Mouse (Mus musculus): Measurements from ENCODE around the gene Dntt. TPM values are rescaled to one million over a fixed set of nuclear protein-coding genes. Genes with fewer than 3 reads are reported as not detected.

Dntt gene
- polyA plus RNA-seq, 1 experiment from 2014 or later, result not detected

- no peak overlapping the region for H3K4me2 ChIP-seq
- no peak overlapping the region for H3K4me3 ChIP-seq (ENCODE audit: low read depth, low read length)
- 50% methylated on average over 4 of the region's 4 CpGs for WGBS
- H3K9ac ChIP-seq (ENCODE audit: low read depth, low read length), result no peak overlapping the region
- no peaks in the 10 kb centered on the region for H3K9me3 ChIP-seq (ENCODE audit: control insufficient read depth, low read length)
- no peaks in the 10 kb centered on the region for H3K4me1 ChIP-seq (replicated peaks; ENCODE audit: control insufficient read depth, insufficient read depth, low read length)
- ATAC-seq (replicated peaks; ENCODE audit: low FRiP score) (no peak), DNase-seq (ENCODE audit: low spot score) (no peak)
- H3K27ac ChIP-seq (ENCODE audit: low read depth, low read length), result no peak overlapping the region
- H3K36me3 ChIP-seq (ENCODE audit: control insufficient read depth, insufficient read depth, low read length), result no peaks in the 10 kb centered on the region
- no peaks in the 10 kb centered on the region for H3K27me3 ChIP-seq (replicated peaks; ENCODE audit: control insufficient read depth, insufficient read depth, low read length)
These were observed 6.9 kb downstream of the Dntt start for GRCm38 (mm10) chr19:41035809-41036551.

- no peaks in the 10 kb centered on the region for H3K4me1 ChIP-seq (replicated peaks; ENCODE audit: control insufficient read depth, insufficient read depth, low read length)
- H3K27ac ChIP-seq (ENCODE audit: low read depth, low read length), result no peak overlapping the region
- WGBS, result 76% methylated on average over 7 of the region's 7 CpGs
- no peaks in the 10 kb centered on the region for H3K27me3 ChIP-seq (replicated peaks; ENCODE audit: control insufficient read depth, insufficient read depth, low read length)
- DNase-seq (ENCODE audit: low spot score), result no peak
- ATAC-seq (replicated peaks; ENCODE audit: low FRiP score), result no peak
- no peak overlapping the region for H3K9ac ChIP-seq (ENCODE audit: low read depth, low read length)
- H3K9me3 ChIP-seq (ENCODE audit: control insufficient read depth, low read length), result no peaks in the 10 kb centered on the region
- H3K36me3 ChIP-seq (ENCODE audit: control insufficient read depth, insufficient read depth, low read length), result no peaks in the 10 kb centered on the region
- no peak overlapping the region for H3K4me2 ChIP-seq
- H3K4me3 ChIP-seq (ENCODE audit: low read depth, low read length), result no peak overlapping the region
These were observed 10.0 kb downstream of the Dntt start for GRCm38 (mm10) chr19:41039110-41039509.

- Histone ChIP-seq H3K36me3 (ENCODE audit: control insufficient read depth, insufficient read depth, low read length) (no peaks in the 10 kb centered on the region), H3K4me1 (replicated peaks; ENCODE audit: control insufficient read depth, insufficient read depth, low read length) (no peaks in the 10 kb centered on the region), H3K4me2 (no peak overlapping the region), H3K9me3 (ENCODE audit: control insufficient read depth, low read length) (no peaks in the 10 kb centered on the region), H3K27me3 (replicated peaks; ENCODE audit: control insufficient read depth, insufficient read depth, low read length) (0 out of 2 replicates have a peak, but pooled peaks cover 2% of the 10 kb centered on the region), H3K27ac (ENCODE audit: low read depth, low read length) (no peak overlapping the region), H3K4me3 (ENCODE audit: low read depth, low read length) (no peak overlapping the region), H3K9ac (ENCODE audit: low read depth, low read length) (no peak overlapping the region)
- DNase-seq (ENCODE audit: low spot score) (no peak), ATAC-seq (replicated peaks; ENCODE audit: low FRiP score) (no peak)
- WGBS, result 40% methylated on average over 10 of the region's 10 CpGs
These were observed 16.2 kb downstream of the Dntt start for GRCm38 (mm10) chr19:41045091-41045770.

- 0 out of 2 replicates have a peak, but pooled peaks cover 2% of the 10 kb centered on the region for H3K27me3 ChIP-seq (replicated peaks; ENCODE audit: control insufficient read depth, insufficient read depth, low read length)
- H3K4me1 ChIP-seq (replicated peaks; ENCODE audit: control insufficient read depth, insufficient read depth, low read length), result no peaks in the 10 kb centered on the region
- DNase-seq (ENCODE audit: low spot score) (no peak), ATAC-seq (replicated peaks; ENCODE audit: low FRiP score) (no peak)
- no peak overlapping the region for H3K27ac ChIP-seq (ENCODE audit: low read depth, low read length)
- H3K9me3 ChIP-seq (ENCODE audit: control insufficient read depth, low read length), result no peaks in the 10 kb centered on the region
- H3K4me2 ChIP-seq, result no peak overlapping the region
- no peaks in the 10 kb centered on the region for H3K36me3 ChIP-seq (ENCODE audit: control insufficient read depth, insufficient read depth, low read length)
- H3K4me3 ChIP-seq (ENCODE audit: low read depth, low read length), result no peak overlapping the region
- 82% methylated on average over 9 of the region's 9 CpGs for WGBS
- no peak overlapping the region for H3K9ac ChIP-seq (ENCODE audit: low read depth, low read length)
These were observed 18.5 kb downstream of the Dntt start for GRCm38 (mm10) chr19:41047437-41048186.

GRCm38 (mm10) chr19:41048187-41048559, 19.1 kb downstream of the Dntt start:
- Histone ChIP-seq H3K36me3 (ENCODE audit: control insufficient read depth, insufficient read depth, low read length) (no peaks in the 10 kb centered on the region), H3K4me2 (no peak overlapping the region), H3K4me3 (ENCODE audit: low read depth, low read length) (no peak overlapping the region), H3K9ac (ENCODE audit: low read depth, low read length) (no peak overlapping the region), H3K27me3 (replicated peaks; ENCODE audit: control insufficient read depth, insufficient read depth, low read length) (0 out of 2 replicates have a peak, but pooled peaks cover 2% of the 10 kb centered on the region), H3K4me1 (replicated peaks; ENCODE audit: control insufficient read depth, insufficient read depth, low read length) (no peaks in the 10 kb centered on the region), H3K9me3 (ENCODE audit: control insufficient read depth, low read length) (no peaks in the 10 kb centered on the region), H3K27ac (ENCODE audit: low read depth, low read length) (no peak overlapping the region)
- 66% methylated on average over 3 of the region's 3 CpGs for WGBS
- no peak for DNase-seq (ENCODE audit: low spot score)
- no peak for ATAC-seq (replicated peaks; ENCODE audit: low FRiP score)

GRCm38 (mm10) chr19:41051714-41052113, 22.6 kb downstream of the Dntt start:
- Histone ChIP-seq H3K4me1 (replicated peaks; ENCODE audit: control insufficient read depth, insufficient read depth, low read length) (no peaks in the 10 kb centered on the region), H3K27ac (ENCODE audit: low read depth, low read length) (no peak overlapping the region), H3K9ac (ENCODE audit: low read depth, low read length) (no peak overlapping the region), H3K4me2 (no peak overlapping the region), H3K27me3 (replicated peaks; ENCODE audit: control insufficient read depth, insufficient read depth, low read length) (no peaks in the 10 kb centered on the region), H3K36me3 (ENCODE audit: control insufficient read depth, insufficient read depth, low read length) (no peaks in the 10 kb centered on the region), H3K9me3 (ENCODE audit: control insufficient read depth, low read length) (no peaks in the 10 kb centered on the region), H3K4me3 (ENCODE audit: low read depth, low read length) (no peak overlapping the region)
- 70% methylated on average over 1 of the region's 1 CpGs for WGBS
- no peak for DNase-seq (ENCODE audit: low spot score)
- no peak for ATAC-seq (replicated peaks; ENCODE audit: low FRiP score)

GRCm38 (mm10) chr19:41052247-41052646, 23.2 kb downstream of the Dntt start:
- ATAC-seq (replicated peaks; ENCODE audit: low FRiP score) (no peak), DNase-seq (ENCODE audit: low spot score) (no peak)
- Histone ChIP-seq H3K36me3 (ENCODE audit: control insufficient read depth, insufficient read depth, low read length) (no peaks in the 10 kb centered on the region), H3K9ac (ENCODE audit: low read depth, low read length) (no peak overlapping the region), H3K27me3 (replicated peaks; ENCODE audit: control insufficient read depth, insufficient read depth, low read length) (no peaks in the 10 kb centered on the region), H3K4me1 (replicated peaks; ENCODE audit: control insufficient read depth, insufficient read depth, low read length) (no peaks in the 10 kb centered on the region), H3K27ac (ENCODE audit: low read depth, low read length) (no peak overlapping the region), H3K4me2 (no peak overlapping the region), H3K4me3 (ENCODE audit: low read depth, low read length) (no peak overlapping the region), H3K9me3 (ENCODE audit: control insufficient read depth, low read length) (no peaks in the 10 kb centered on the region)
- 57% methylated on average over 5 of the region's 5 CpGs for WGBS

- no peaks in the 10 kb centered on the region for H3K36me3 ChIP-seq (ENCODE audit: control insufficient read depth, insufficient read depth, low read length)
- no peaks in the 10 kb centered on the region for H3K4me1 ChIP-seq (replicated peaks; ENCODE audit: control insufficient read depth, insufficient read depth, low read length)
- H3K4me2 ChIP-seq, result no peak overlapping the region
- no peak for DNase-seq (ENCODE audit: low spot score)
- H3K9ac ChIP-seq (ENCODE audit: low read depth, low read length), result no peak overlapping the region
- no peaks in the 10 kb centered on the region for H3K9me3 ChIP-seq (ENCODE audit: control insufficient read depth, low read length)
- 29% methylated on average over 10 of the region's 10 CpGs for WGBS
- no peak overlapping the region for H3K27ac ChIP-seq (ENCODE audit: low read depth, low read length)
- H3K4me3 ChIP-seq (ENCODE audit: low read depth, low read length), result no peak overlapping the region
- H3K27me3 ChIP-seq (replicated peaks; ENCODE audit: control insufficient read depth, insufficient read depth, low read length), result no peaks in the 10 kb centered on the region
- ATAC-seq (replicated peaks; ENCODE audit: low FRiP score), result no peak
These were observed 24.5 kb downstream of the Dntt start for GRCm38 (mm10) chr19:41053530-41053929.
